Mouse (Mus musculus): ENCODE measurements at regions not wholly inside any gene's neighbourhood (a gene's known extent, or its start where the extent isn't known, plus 50 kb on each side); places are given as distances from the start of the nearest gene placed in this dataset.

DNA sequence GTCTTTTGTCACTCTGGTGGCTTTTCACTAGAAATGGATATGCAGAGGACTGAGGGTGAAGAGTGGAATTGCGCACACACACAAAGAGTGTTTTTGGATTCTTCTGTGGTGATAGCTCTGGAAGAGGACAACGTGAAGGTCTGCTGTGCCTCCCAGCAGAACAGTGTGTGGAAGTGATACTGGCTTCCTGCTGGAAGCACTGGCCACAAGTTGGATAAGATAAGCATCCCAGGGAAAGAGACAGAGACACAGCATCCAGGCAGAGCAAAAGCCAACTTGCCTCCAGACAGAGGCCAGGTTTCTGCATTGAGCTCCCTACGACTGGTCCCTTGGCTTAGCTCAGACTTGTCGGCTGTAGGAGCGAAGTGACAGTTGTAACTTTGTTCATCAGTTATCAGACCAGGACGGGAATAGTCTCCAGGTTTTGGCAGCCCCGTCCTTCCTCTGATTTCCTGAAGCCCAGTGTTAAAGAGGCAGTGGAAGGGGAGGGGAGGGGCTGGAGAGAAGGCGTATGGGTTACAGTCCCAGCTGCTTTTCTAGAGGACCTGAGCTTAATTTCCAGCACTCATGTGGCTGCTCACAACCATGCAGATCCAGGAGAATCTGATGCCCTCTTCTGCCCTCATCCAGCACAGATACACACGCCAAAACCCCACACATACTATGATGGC is 89.2 kb downstream of the Tmem170b start:
- no peak for DNase-seq

DNA sequence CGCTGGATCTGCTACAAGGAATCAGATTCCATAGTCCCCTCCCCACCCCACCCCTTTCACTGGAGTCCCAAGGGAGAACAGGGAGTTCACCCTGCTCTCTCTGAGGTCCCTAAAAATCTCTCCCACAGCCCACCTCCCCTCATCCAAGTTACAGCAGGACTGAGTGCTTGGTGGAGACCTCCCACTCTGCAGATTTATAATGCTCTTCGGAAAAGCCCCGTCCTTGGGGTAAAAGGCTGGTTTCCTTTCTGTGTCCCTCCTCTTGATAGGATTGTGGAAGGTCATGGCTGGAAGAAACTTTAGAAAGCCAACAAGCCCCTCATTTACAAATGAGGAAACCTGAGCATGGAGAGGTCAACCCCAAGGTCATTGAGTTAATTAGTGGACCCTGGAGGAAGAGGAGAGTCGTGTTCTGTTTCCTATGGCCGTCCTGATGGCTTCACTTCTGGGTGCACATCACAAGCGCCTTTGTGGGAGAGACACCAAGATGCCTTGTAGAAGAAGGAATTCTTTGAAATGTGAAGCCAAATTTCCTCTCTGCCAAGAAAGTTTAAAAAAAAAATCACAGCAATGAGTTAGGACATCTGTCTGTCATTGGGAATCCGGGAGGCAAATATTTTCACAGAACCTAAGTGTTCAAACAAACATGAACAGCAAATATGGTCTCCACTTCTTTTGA is 91.2 kb downstream of the Tmem170b start:
- DNase-seq, result no peak

DNA sequence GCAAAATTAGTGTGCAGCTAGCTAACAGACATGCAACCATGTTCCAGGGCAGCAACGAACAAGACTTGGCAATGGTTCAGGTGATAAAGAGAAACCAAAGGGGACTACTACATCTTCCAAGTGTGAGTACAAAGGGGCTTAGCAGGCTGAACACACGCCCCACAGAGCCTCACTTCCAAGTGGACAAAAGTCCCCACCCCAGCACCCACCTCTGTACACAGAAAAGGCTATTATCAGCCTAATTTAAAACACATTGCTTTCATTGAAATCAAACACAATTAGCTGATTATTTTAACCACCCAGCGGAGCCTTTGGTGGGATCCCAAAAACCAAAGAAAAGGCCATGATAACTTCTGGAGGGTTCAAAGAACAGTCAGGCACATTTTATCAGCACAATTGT is 95.6 kb downstream of the Tmem170b start:
- no peak for DNase-seq

DNA sequence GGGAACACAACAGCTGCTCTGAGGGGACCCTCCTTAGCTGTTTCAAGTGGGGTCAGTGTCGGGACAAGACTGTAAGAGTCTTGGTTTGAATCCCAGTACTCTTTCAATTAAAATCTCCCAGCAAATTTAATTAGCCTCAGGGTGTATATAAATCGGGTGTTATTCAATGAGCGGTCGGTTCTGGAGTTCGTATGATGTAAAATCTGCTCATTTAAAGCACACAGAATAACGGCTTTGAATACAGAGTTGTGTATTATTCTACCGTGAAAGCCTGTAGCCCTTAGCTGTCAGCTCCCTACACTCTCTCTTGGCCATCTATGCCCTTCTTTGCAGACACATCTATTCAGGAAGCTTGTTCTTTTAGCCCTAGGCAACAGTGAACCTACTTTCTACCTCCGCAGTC is 96.1 kb downstream of the Tmem170b start:
- no peak for DNase-seq

DNA sequence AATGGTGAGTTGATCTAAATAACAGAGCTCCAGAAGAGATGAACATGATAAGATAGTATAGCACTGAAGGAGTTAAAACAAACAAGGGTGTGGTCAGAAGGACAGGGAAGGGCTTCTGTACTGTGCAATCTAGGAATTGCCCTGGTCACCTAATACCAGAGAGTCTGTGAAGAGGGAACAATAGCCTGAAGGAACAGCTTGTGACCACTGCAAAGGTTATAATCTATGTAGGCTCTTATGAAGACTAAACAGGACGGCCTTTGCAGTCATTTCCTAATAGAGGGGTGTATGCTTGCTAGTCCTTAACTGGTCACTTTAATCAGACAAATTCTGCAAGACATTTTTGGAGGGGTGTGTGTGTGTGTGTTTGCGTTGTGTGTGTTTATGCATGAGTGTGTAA is 97.5 kb downstream of the Tmem170b start:
- DNase-seq, result no peak

DNA sequence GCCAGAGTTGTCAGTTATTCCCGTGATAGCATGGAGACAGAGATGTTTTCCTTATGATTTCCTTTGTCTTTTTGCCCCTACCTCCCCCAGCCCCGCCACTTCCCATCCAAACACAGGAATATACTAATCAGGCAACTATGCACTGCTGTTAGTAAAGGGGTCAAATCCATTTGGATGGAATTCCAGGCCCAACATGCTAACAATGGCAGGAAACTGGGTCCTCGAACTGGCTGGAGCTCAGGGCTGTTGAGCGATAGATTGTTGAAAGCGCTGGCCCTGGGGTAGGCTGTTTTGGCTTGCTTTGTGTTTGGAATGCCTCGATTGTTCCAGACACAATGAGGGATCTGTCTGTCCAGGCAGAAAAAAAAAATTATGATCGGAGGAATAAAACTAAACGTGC is 97.9 kb downstream of the Tmem170b start:
- DNase-seq, result no peak

DNA sequence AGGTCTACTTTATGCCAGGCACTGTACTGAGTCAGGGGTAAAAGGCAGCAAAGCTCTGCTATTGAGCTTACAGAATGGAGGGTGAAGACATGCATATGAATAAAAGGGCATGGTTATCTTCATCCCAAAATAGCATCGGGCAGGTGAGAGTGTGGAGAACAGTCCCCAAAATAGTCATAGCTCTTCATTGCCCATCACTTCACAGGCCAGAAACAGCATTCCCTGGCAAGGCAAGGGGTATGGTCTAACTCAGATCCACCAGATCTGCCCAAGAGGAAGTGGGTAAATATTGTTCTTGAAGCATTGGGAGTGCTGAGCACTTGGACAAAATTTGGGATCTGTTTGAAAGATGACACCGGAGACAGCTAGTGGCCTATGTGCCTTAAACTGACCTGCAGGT is 99.1 kb downstream of the Tmem170b start:
- no peak for DNase-seq

DNA sequence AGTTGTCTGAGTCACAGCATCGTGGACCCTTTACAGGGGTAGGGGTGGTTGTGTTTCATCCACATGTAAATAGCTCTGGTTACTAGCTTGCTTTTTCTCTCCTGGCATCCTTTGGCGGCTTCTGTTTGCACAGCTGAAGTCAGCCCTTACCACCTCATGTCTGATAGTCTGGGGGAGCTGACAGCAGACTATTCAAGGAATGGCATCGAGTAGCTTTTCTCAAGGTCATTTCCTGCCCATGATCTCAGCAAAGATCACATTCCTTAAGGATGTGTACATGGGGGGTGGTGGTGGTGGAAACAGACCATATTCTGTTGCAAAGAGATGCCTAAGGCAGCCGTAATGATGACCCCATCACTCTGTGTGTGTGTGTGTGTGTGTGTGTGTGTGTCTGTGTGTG is 99.9 kb downstream of the Tmem170b start:
- DNase-seq, result peak; percentile 42

DNA sequence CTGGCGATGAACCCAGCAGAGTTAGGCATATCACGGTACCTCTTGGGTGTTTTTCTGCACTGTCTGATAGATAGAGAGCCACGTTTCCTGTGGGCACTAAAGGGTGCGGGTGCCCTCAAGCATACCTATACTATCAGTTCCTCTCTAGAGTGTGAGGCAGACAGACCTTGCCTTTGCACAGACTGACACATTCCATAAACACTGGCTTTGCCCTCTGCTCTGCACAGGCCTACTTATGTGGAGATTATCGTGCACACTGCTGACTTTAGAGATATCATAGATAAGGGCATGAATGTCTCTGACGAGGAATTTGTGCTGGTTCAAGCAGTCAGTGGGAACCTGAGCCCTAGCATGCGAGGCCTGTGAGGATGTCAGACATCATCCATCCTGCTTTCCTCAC is 102.1 kb downstream of the Tmem170b start:
- no peak for DNase-seq

DNA sequence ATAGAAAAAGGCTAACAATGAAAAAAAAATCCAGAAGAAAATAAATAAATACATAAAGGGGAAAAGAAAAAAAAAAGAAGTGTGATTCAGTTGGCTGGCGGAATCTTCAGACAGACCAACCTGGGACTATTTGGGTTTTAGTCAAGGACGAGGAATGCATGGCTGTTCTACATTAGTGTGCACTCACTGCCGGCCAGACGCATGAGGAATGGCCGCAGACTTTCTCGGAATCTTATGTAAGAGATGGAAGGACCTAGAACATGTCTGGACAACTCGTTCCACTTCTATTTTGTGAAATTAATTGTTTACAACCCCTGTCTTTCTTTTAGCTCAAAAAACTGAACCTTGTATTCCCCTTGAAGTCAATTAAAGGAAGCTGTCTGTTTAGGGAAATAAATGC is 103.4 kb downstream of the Tmem170b start:
- DNase-seq, result no peak

DNA sequence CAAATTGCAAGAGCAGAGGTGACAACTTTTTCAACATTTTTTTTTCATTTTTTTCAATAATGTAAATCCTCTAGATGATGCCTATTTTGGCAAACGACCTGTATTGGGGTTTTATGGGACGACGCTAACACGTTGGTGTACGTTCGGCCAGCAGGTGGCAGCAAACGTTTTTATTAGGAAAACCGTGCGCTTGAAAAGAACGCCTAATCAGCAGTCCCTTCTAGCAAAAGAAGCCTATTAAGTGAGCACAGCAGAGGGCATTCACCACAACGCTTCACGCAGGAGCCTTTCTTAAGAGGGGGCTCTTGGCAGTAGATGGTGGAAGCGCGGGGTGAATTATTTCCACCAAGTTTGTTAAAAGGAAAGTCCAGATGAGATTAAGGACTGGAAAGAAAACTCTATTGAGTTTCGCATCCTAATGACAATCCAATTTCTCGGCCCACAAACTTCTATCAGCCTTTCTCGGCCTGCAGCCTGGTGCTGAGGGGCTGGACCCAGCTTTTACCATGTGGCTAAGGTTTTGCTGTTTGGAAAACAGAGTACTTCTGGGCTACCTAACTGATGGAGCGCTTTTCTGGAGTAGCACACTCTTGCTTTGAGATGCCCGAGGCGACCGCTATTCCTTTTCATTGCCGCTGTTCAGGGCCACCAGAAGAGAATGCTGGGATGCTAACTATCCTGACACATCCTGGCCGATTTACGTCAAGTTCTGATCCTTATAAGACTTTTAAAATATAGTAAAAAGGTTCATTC is 103.9 kb downstream of the Tmem170b start:
- peak; percentile 96 for DNase-seq

DNA sequence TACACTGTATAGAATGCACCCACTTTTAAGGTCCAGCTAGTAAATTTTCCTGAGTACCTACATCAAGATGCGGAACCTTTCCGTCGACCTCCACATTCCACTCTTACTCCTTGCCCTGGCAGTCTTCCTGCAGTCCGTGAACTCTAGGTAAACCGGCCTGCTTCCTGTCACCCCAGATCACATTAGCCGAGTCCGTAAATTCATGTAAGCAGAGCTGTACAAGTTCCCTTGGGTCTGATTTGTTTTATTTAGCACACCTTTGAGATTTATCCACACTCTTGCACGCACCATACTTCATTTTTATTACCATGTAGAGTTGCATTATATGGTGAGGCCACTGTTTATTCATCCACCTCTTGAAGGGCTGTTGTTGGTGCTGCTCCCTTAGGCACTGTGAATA is 106.9 kb downstream of the Tmem170b start:
- DNase-seq, result peak; percentile 45
